Mouse (Mus musculus) heart, embryonic 16.5 days (tissue): ENCODE results near the gene Trim52. TPM values are rescaled to one million over a fixed set of nuclear protein-coding genes. Genes with fewer than 3 reads are reported as not detected.

ENCODE experiments used
- ATAC-seq: fragments of 200-750 bp; cut with Nextera tagmentation; replicated peaks from 2 replicates; pipeline ENCODE4 v1.8.0; 2017; ENCODE audit warnings: moderate number of reproducible peaks; ENCODE audit not compliant: insufficient read depth, low FRiP score; ENCODE audit errors: extremely low read depth
- H3K27ac ChIP-seq: fragments of 300-500 bp; sonication (generic); 2 replicates; pipeline ENCODE4 v1.5.1; 2014; ENCODE audit warnings: mild to moderate bottlenecking, low read length, control low read depth, moderate library complexity
- H3K27me3 ChIP-seq: fragments of 300-500 bp; sonication (generic); 2 replicates; pipeline ENCODE4 v1.6.1; 2014; ENCODE audit warnings: low read length, mixed read lengths; ENCODE audit not compliant: control insufficient read depth, insufficient read depth
- H3K36me3 ChIP-seq: fragments of 300-500 bp; sonication (generic); 2 replicates; pipeline ENCODE4 v1.6.1; 2014; ENCODE audit not compliant: control insufficient read depth, insufficient read depth
- H3K4me1 ChIP-seq: fragments of 300-500 bp; sonication (generic); 2 replicates; pipeline ENCODE4 v1.6.1; 2014; ENCODE audit warnings: low read length, mixed read lengths; ENCODE audit not compliant: control insufficient read depth, insufficient read depth
- H3K4me2 ChIP-seq: fragments of 300-500 bp; sonication (generic); 2 replicates; pipeline ENCODE4 v1.6.1; 2014; ENCODE audit warnings: low read depth, mild to moderate bottlenecking, control low read depth, low read length
- H3K4me3 ChIP-seq: fragments of 300-500 bp; sonication (generic); 2 replicates; pipeline ENCODE4 v1.5.1; 2014; ENCODE audit warnings: mild to moderate bottlenecking, control low read depth, low read length
- H3K9ac ChIP-seq: fragments of 300-500 bp; sonication (generic); 2 replicates; pipeline ENCODE4 v1.6.1; 2014; ENCODE audit warnings: low read length, control low read depth
- H3K9me3 ChIP-seq: fragments of 300-500 bp; sonication (generic); replicated peaks from 2 replicates; pipeline ENCODE4 v1.6.1; 2016; ENCODE audit warnings: low read length; ENCODE audit not compliant: control insufficient read depth
- WGBS: fragments of 180-500 bp; shearing (Covaris S2); extraction: QIAGEN DNeasy Blood & Tissue Kit; methylation state at CpG from one replicate; pipeline ENCODE4 v1.1.7; 2014; 5-methylcytosine and 5-hydroxymethylcytosine counted together
- polyA plus RNA-seq: library from polyadenylated mRNA; unstranded; fragments of >200 nt; fragmentation: Nextera tagmentation; extraction: Ambion mirVana; gene quantifications from 2 replicates; pipeline ENCODE4 v1.2.1, GENCODE M21; 2015

Trim52 gene
- polyA plus RNA-seq, 1 experiment from 2014 or later: 0.22 TPM

GRCm38 (mm10) chr14:106179728-106180125 lies 73.7 kb downstream of the Trim52 start:
- no peaks in the 10 kb centered on the region for H3K4me1 ChIP-seq
- no peak overlapping the region for H3K4me2 ChIP-seq
- WGBS: 73% methylated on average over 2 of the region's 2 CpGs
- no peaks in the 10 kb centered on the region for H3K9me3 ChIP-seq
- no peak for ATAC-seq
- H3K27me3 ChIP-seq: no peaks in the 10 kb centered on the region
- H3K4me3 ChIP-seq: no peak overlapping the region
- no peak overlapping the region for H3K27ac ChIP-seq
- no peaks in the 10 kb centered on the region for H3K36me3 ChIP-seq
- no peak overlapping the region for H3K9ac ChIP-seq

- Histone ChIP-seq H3K9me3 (no peaks in the 10 kb centered on the region), H3K27me3 (no peaks in the 10 kb centered on the region), H3K36me3 (no peaks in the 10 kb centered on the region), H3K9ac (no peak overlapping the region), H3K4me2 (no peak overlapping the region), H3K4me3 (no peak overlapping the region), H3K4me1 (no peaks in the 10 kb centered on the region; the same call in 1 of the 2 replicates), H3K27ac (no peak overlapping the region)
- ATAC-seq: no peak
Measured at GRCm38 (mm10) chr14:106180616-106181015, 74.6 kb downstream of the Trim52 start.

- Histone ChIP-seq H3K9ac (no peak overlapping the region), H3K36me3 (no peaks in the 10 kb centered on the region), H3K4me1 (peaks cover 4% of the 10 kb centered on the region; the same call in 1 of the 2 replicates), H3K27me3 (no peaks in the 10 kb centered on the region), H3K9me3 (no peaks in the 10 kb centered on the region), H3K4me3 (no peak overlapping the region), H3K27ac (no peak overlapping the region), H3K4me2 (no peak overlapping the region)
- no peak for ATAC-seq
- WGBS: 66% methylated on average over 3 of the region's 3 CpGs
Measured at GRCm38 (mm10) chr14:106183985-106184384, 78.0 kb downstream of the Trim52 start.

Other genes starting within 250 kb of the Trim52 start
- 44.9 and 52.4 TPM in 2 replicates for gene Spry2, start 209.4 kb upstream of the Trim52 start, polyA plus RNA-seq